Mouse (Mus musculus) limb, embryonic 12.5 days (tissue): ENCODE measurements around the gene Rpp14. TPM values are rescaled to one million over a fixed set of nuclear protein-coding genes. Genes with fewer than 3 reads are reported as not detected.

Experiments
- ATAC-seq: fragments of 200-750 bp; cut with Nextera tagmentation; 2 replicates; pipeline ENCODE4 v1.8.0; 2017; ENCODE audit warnings: low read depth, moderate TSS enrichment; ENCODE audit not compliant: insufficient number of reproducible peaks, insufficient read depth, low FRiP score, low TSS enrichment
- H3K27ac ChIP-seq: fragments of 300-500 bp; sonication (generic); 2 replicates; pipeline ENCODE4 v1.5.1; 2016; ENCODE audit warnings: mild to moderate bottlenecking, moderate library complexity
- H3K27me3 ChIP-seq: fragments of 300-500 bp; sonication (generic); 2 replicates; pipeline ENCODE4 v1.6.1; 2016; ENCODE audit warnings: mild to moderate bottlenecking, moderate library complexity
- H3K36me3 ChIP-seq: fragments of 300-500 bp; sonication (generic); 2 replicates; pipeline ENCODE4 v1.6.1; 2016; ENCODE audit warnings: mild to moderate bottlenecking, moderate library complexity
- H3K4me1 ChIP-seq: fragments of 300-500 bp; sonication (generic); replicated peaks from 2 replicates; pipeline ENCODE4 v1.6.1; 2016
- H3K4me2 ChIP-seq: fragments of 300-500 bp; sonication (generic); 2 replicates; pipeline ENCODE4 v1.6.1; 2016; ENCODE audit warnings: mild to moderate bottlenecking, moderate library complexity
- H3K4me3 ChIP-seq: fragments of 300-500 bp; sonication (generic); replicated peaks from 2 replicates; pipeline ENCODE4 v1.5.1; 2016; ENCODE audit warnings: mild to moderate bottlenecking
- H3K9ac ChIP-seq: fragments of 300-500 bp; sonication (generic); replicated peaks from 2 replicates; pipeline ENCODE4 v1.6.1; 2016; ENCODE audit warnings: mild to moderate bottlenecking, moderate library complexity
- H3K9me3 ChIP-seq: fragments of 300-500 bp; sonication (generic); 2 replicates; pipeline ENCODE4 v1.6.1; 2016; ENCODE audit warnings: mild to moderate bottlenecking, moderate library complexity
- WGBS: fragments of 180-500 bp; shearing (Covaris S2); methylation state at CpG from one replicate; pipeline ENCODE4 v1.1.7; 2016; 5-methylcytosine and 5-hydroxymethylcytosine counted together
- polyA plus RNA-seq: library from polyadenylated mRNA; unstranded; fragments of >200 nt; fragmentation: Nextera tagmentation; extraction: Ambion mirVana; gene quantifications from 2 replicates; pipeline ENCODE4 v1.2.1, GENCODE M21; 2016

Rpp14 gene
- polyA plus RNA-seq, result 50.1 and 51.2 TPM in 2 replicates

DNA sequence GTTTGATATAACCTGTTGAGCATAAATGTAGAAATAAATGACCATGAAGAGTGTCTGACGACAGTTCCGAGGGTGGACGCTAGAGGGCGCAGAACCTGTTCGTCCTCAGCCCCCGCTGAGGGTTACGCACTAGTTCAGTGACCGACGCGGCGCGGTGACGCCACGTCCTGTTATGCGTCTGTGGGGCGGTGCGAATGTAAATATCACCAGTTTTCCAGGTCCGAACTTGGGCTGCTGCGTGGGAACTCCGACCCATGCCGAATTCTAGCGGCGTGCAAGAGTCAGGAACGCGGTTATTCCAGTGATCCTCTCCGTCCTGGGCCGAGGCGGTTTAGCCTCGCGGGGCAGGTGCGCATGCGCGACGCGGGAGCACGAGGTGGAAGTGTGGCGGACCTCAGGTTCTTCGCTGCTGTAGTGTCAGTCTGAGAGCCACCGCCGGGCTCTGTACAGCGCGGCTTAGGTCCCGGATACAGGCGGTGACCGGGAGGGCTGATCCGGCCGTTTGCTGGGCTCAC, at the start of gene Rpp14:
Rpp14 (plus strand) TSS at position 203 of the 515 bp plus-strand sequence.
- WGBS, result under 1% methylated on average over 47 of the region's 47 CpGs
- peak; percentile 94 for ATAC-seq
- H3K27me3 ChIP-seq, result no peaks in the 10 kb centered on the region
- peak within 1 kb of the TSS; percentile 75 for H3K9ac ChIP-seq
- H3K36me3 ChIP-seq, result peaks cover 16% of the 10 kb centered on the region
- no peaks in the 10 kb centered on the region for H3K9me3 ChIP-seq
- H3K4me3 ChIP-seq, result peak within 1 kb of the TSS; percentile 68
- peaks cover 5% of the 10 kb centered on the region for H3K4me1 ChIP-seq
- H3K4me2 ChIP-seq, result peak within 1 kb of the TSS; percentile 88
- H3K27ac ChIP-seq, result peak within 1 kb of the TSS; percentile 96

DNA sequence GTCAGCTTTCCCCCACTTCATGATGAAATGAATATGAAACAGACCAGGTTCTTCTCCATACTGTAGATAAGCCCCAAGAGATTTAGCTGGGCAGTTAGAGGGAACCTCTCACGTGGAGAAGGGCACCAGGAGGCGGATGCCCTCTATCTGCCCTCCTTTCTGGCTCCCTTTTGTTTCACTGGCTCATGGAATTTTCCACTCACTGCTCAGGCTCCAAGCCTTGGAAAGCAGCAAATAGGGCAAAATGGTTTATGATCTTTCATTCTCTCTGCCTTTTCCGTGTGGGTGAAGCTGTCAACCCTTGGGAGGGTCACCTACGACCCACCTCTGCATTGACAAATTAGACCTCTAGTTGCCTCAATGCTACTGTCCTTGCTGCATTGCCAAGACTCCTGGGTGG, 49.6 kb upstream of the Rpp14 start:
- Histone ChIP-seq H3K27me3 (no peaks in the 10 kb centered on the region), H3K4me1 (no peaks in the 10 kb centered on the region), H3K9me3 (no peaks in the 10 kb centered on the region), H3K36me3 (no peaks in the 10 kb centered on the region), H3K4me3 (no peak overlapping the region), H3K27ac (no peak overlapping the region), H3K4me2 (no peak overlapping the region), H3K9ac (no peak overlapping the region)
- WGBS, result 65% methylated on average over 4 of the region's 4 CpGs
- no peak for ATAC-seq

DNA sequence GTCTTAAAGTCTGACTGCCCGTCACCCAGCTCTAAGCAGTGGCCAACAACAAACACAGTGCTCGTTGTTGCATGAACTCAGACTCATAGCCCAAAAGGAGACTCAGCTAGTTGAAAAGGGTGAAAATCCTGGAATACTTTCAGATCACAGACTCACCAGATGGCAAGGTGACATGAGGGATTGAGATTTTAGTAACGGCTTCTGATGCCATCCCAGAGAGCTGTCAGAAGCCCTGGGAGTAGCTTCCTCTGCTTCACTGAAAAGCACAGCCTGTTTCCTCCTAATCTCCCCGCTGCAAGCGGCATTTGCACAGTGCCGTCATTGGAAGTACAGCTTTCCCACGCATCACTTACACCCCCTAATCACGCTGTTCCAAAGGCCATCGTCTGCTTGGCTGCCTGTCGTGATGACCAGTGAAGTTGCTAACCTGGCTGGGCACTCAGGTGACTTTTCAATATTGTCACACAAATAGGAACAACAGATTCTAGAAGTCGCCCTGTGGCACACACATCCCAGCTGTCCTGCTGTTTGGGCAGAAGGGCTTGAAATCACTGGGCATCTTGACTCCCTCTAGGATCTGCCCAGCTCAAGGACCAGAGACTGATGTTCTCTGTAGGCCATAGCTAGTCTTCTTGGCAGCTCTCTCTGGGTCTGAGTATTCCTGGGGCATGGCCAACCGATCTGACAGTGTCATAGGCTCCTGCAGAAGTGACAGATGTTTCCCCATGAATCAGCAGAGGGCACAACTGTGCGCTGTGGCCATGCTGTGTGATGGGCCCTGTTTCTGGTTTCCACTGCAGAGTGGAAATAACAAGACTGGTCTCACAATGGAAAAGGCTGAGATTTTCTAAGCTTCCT, 47.9 kb upstream of the Rpp14 start:
- no peak for ATAC-seq
- 83% methylated on average over 13 of the region's 13 CpGs for WGBS

DNA sequence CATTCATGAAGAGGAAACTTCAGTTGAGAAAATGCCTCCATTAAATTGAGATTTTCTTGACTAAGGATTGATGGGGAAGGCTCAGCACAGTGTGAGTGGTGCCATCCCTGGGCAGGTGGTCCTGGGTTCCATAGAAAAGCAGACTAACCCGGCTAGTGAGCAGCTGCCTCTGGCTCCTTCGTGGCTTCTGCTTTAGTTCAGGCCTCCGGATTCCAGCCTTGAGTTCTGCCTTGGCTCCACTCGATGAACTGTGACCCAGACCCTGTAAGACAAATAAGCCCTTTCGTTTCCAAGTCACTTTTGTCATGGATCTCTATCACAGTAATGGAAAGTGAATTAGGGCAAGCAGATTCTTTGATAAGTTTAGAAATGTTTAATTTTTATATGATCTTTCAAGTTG, 45.6 kb upstream of the Rpp14 start:
- no peak overlapping the region for H3K4me3 ChIP-seq
- no peak for ATAC-seq
- no peaks in the 10 kb centered on the region for H3K9me3 ChIP-seq
- no peak overlapping the region for H3K27ac ChIP-seq
- H3K36me3 ChIP-seq, result no peaks in the 10 kb centered on the region
- no peaks in the 10 kb centered on the region for H3K27me3 ChIP-seq
- no peak overlapping the region for H3K4me2 ChIP-seq
- H3K4me1 ChIP-seq, result no peaks in the 10 kb centered on the region
- H3K9ac ChIP-seq, result no peak overlapping the region
- 85% methylated on average over 5 of the region's 5 CpGs for WGBS

More for the DNA sequence above, 47.9 kb upstream of the Rpp14 start:
- no peaks in the 10 kb centered on the region for H3K36me3 ChIP-seq
- H3K27me3 ChIP-seq, result no peaks in the 10 kb centered on the region
- H3K9me3 ChIP-seq, result no peaks in the 10 kb centered on the region
- H3K4me2 ChIP-seq, result no peak overlapping the region
- H3K4me1 ChIP-seq, result no peaks in the 10 kb centered on the region
- no peak overlapping the region for H3K4me3 ChIP-seq
- no peak overlapping the region for H3K9ac ChIP-seq
- no peak overlapping the region for H3K27ac ChIP-seq

DNA sequence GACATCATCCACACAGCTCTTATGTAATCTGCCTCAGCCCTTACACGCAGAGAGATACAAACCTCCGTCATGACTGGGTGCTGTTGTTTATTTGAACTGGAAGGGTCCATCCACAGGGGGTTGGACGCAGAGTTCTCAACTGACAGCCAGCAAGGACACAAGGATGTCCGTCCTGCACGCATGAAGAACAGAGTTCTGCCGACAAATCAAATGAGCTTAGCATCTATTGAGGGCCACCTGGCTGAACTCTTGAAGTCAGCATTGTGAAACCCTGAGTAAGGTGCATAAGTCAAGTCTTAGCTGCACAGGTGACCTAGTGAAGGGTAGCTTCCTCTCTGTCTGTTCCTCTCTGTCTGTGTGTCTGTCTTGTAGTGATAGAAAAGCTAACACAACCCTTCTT, 44.2 kb upstream of the Rpp14 start:
- no peak overlapping the region for H3K27ac ChIP-seq
- WGBS, result 89% methylated on average over 6 of the region's 6 CpGs
- H3K4me2 ChIP-seq, result no peak overlapping the region
- no peaks in the 10 kb centered on the region for H3K4me1 ChIP-seq
- ATAC-seq, result no peak
- no peak overlapping the region for H3K4me3 ChIP-seq
- H3K36me3 ChIP-seq, result peaks cover 6% of the 10 kb centered on the region
- no peaks in the 10 kb centered on the region for H3K27me3 ChIP-seq
- H3K9ac ChIP-seq, result no peak overlapping the region
- no peaks in the 10 kb centered on the region for H3K9me3 ChIP-seq

DNA sequence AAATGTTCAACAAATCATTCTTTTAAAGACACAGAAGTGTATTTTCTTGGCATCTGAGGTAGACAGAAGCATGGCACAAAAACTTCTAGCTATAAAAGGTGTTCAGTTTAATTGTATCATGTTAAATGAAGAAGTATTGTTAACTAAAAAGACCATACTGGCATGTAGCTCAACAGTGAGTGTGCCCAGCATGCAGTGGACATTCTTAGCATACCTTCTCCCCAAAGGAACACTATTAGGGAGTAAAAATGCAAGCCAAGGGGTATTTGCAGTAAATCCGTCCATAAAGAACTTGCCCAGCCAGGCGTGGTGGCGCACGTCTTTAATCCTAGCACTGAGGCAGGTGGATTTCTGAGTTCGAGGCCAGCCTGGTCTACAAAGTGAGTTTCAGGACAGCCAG, 43.8 kb upstream of the Rpp14 start:
- H3K4me3 ChIP-seq, result no peak overlapping the region
- H3K9me3 ChIP-seq, result no peaks in the 10 kb centered on the region
- WGBS, result 78% methylated on average over 5 of the region's 5 CpGs
- peaks cover 10% of the 10 kb centered on the region for H3K36me3 ChIP-seq
- H3K27ac ChIP-seq, result no peak overlapping the region
- no peak overlapping the region for H3K9ac ChIP-seq
- H3K4me1 ChIP-seq, result no peaks in the 10 kb centered on the region
- no peak for ATAC-seq
- H3K27me3 ChIP-seq, result no peaks in the 10 kb centered on the region
- no peak overlapping the region for H3K4me2 ChIP-seq

DNA sequence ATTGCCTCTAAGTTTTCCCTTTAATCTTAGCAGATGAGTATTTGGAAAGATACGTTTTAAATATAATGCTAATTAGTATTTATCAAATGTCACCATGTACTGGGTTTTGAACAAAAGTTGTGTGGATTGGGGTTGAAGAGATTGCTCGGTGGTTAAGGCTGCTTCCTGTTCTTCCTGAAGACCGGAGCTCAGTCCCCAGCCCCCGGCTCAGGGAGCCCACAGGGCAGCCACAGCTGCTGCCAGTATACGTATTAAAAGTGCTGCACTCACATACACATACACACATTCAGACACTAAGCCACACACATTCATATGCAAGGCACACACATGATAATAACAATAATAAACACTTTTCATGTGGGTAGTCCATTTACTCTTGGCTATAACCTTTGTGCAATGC, 42.0 kb upstream of the Rpp14 start:
- H3K9me3 ChIP-seq, result no peaks in the 10 kb centered on the region
- H3K4me1 ChIP-seq, result no peaks in the 10 kb centered on the region
- no peak overlapping the region for H3K9ac ChIP-seq
- no peak overlapping the region for H3K4me2 ChIP-seq
- peaks cover 19% of the 10 kb centered on the region for H3K36me3 ChIP-seq
- ATAC-seq, result no peak
- no peak overlapping the region for H3K27ac ChIP-seq
- no peaks in the 10 kb centered on the region for H3K27me3 ChIP-seq
- WGBS, result 76% methylated on average over 5 of the region's 5 CpGs
- H3K4me3 ChIP-seq, result no peak overlapping the region

DNA sequence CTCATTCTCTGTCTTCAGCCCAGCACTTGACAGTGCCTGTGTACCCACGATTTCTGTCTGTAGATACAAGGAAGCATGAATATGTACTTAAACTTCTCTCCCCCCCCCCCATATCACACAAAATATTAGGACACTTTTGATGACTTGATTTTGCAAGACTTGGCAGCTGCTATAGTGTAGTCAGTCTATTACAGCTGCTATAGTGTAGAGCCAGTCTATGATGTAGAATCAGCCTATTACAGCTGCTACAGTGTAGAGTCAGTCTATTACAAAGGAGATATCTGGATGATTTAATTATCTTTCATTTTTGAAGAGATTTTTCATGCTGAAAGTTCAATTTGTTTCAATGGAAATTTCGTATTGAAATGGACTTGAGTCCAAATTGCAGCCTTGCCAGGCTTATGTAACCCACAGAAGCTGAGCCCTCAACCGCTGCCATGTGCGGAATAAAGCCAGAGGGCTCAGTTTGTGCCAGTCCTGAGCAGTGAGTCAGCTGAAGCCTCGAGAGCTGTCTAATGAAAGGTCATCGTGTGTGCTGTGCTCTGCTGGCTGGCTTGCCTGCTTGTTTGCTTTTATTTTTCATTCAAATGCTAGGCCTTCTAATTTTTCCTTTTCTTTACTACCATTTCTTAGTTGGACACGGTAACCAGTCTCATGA, 41.2 kb upstream of the Rpp14 start:
- Histone ChIP-seq H3K27ac (no peak overlapping the region), H3K9ac (no peak overlapping the region), H3K4me3 (no peak overlapping the region), H3K27me3 (no peaks in the 10 kb centered on the region), H3K4me1 (no peaks in the 10 kb centered on the region), H3K36me3 (peaks cover 23% of the 10 kb centered on the region), H3K4me2 (no peak overlapping the region), H3K9me3 (no peaks in the 10 kb centered on the region)
- no peak for ATAC-seq
- WGBS, result 86% methylated on average over 7 of the region's 7 CpGs

DNA sequence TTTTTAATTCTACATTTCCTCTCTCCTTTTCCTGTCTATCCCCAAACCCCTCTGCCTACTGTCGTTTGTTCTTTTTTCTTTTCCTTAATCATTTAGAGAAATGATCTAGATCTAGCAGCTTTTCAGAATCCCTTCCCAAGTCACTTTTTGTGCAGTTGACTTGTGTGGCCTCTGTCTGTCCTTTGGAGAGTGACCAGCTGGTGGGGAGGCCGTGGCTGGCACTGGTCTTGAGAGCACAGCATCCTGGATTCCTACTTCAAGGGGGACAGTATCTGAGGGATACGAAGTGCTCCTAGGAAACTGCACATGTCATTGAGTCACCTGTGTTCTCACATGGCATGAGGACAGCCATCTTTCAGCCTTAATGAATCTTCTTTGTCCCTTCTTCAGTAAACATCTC, 40.0 kb upstream of the Rpp14 start:
- no peaks in the 10 kb centered on the region for H3K4me1 ChIP-seq
- no peak overlapping the region for H3K9ac ChIP-seq
- no peak overlapping the region for H3K4me3 ChIP-seq
- H3K27me3 ChIP-seq, result no peaks in the 10 kb centered on the region
- H3K9me3 ChIP-seq, result no peaks in the 10 kb centered on the region
- no peak overlapping the region for H3K4me2 ChIP-seq
- WGBS, result 70% methylated on average over 3 of the region's 3 CpGs
- peaks cover 25% of the 10 kb centered on the region for H3K36me3 ChIP-seq
- H3K27ac ChIP-seq, result no peak overlapping the region
- ATAC-seq, result no peak

DNA sequence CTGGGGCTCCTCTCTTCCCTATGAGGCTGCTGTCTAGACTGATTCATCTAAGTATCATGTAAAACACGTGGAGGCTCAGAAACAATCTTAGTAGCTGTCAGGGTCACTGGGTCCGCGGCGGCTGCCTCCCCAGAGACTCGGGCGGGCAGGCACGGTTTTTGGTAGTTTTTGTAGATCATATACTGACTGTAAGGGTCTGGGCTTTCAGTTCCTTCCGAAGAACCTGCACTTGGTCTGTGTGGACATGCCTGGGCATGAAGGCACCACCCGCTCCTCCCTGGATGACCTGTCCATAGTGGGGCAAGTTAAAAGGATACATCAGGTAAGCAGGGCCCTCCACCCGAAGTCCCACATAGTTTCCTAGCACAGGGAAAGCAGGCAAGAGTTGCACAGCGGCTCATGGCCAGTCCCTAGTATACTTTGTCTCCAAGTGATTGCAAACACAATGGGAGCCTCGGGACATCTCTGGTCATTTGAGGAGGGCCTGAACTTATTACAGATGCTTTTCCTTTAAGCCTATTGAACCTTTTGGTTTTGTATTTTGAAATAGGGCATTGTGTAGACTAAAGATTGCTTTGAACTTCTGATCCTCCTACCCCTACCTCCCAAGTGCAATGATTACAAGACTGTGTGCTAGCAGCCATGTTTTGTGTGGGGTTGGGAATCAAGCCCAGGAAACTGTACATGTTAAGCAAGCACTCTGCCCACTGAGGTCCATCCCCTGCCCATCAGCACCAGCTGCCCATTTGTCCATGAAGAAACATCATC, 39.1 kb upstream of the Rpp14 start:
- no peak for ATAC-seq
- 87% methylated on average over 12 of the region's 12 CpGs for WGBS
- peaks cover 29% of the 10 kb centered on the region for H3K36me3 ChIP-seq
- H3K9ac ChIP-seq, result no peak overlapping the region
- H3K4me1 ChIP-seq, result no peaks in the 10 kb centered on the region
- H3K4me2 ChIP-seq, result no peak overlapping the region
- no peak overlapping the region for H3K27ac ChIP-seq
- H3K4me3 ChIP-seq, result no peak overlapping the region
- H3K9me3 ChIP-seq, result no peaks in the 10 kb centered on the region
- no peaks in the 10 kb centered on the region for H3K27me3 ChIP-seq

DNA sequence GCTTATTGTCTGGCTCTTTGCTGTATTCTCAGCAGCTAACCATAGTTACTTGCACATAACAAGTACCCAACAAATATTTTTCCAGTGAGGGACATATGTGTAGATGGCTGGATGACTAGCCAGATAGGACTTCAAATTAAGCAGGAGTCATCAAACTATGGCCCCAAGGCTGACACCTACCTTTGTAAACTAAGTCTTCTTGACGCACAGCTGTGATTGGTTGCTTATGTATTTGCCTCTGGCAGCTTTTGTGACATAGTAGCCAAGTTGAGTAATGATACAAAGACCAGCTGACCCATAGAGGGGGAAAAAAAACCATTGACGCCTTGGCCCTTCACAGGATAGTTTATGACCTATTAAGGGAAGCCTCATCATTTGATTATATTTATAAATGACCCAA, 38.0 kb upstream of the Rpp14 start:
- Histone ChIP-seq H3K9me3 (no peaks in the 10 kb centered on the region), H3K36me3 (peaks cover 38% of the 10 kb centered on the region), H3K9ac (no peak overlapping the region), H3K4me2 (no peak overlapping the region), H3K27ac (no peak overlapping the region), H3K4me1 (no peaks in the 10 kb centered on the region), H3K27me3 (no peaks in the 10 kb centered on the region), H3K4me3 (no peak overlapping the region)
- WGBS, result 88% methylated on average over 2 of the region's 2 CpGs
- ATAC-seq, result no peak
